Mouse (Mus musculus) B cell, adult (primary cell): ENCODE data around the gene Gm3486. TPM values are rescaled to one million over a fixed set of nuclear protein-coding genes. Genes with fewer than 3 reads are reported as not detected.

Experiments used
- total RNA-seq: library from RNA; stranded (reverse); gene quantifications from 4 replicates; pipeline ENCODE4 v1.2.4, GENCODE M21; 2023; ENCODE audit not compliant: inconsistent age

The Gm3486 gene
- not detected in 4 replicates for total RNA-seq

DNA sequence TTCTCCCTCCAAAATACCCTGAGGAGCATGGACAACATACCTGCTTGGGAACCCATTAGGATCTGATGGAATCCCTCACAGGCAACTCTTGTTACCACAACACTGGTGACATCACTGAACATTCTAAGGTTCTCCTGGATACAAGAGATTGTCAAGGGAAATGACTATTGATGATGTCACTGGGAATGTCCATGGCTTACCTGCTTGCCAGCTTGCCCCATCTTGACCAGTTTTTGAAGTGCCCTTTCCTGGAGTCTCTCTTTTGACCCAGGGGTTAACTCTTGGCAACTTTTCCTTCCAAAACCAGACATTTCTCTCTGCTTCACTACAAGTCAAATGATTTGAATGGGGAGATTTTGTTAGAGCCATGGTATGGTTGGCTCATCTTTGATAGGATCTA is at the start of gene Gm3486:
TSS of gene Gm3486 (minus strand) at position 101 of the 400 bp plus-strand sequence.

GRCm38 (mm10) chr14:41453418-41453817 is 35.9 kb downstream of the Gm3486 start, which contains the start of gene Gm7954:
TSS of gene Gm7954 (minus strand) at chr14:41453518.

Other genes starting within 250 kb of the Gm3486 start
- not detected in 4 replicates for gene Gm2832, start 210.7 kb downstream of the Gm3486 start, total RNA-seq
- gene Gm5798, start 140.9 kb downstream of the Gm3486 start, total RNA-seq, result not detected in 4 replicates
- gene Gm7945, start 103.1 kb downstream of the Gm3486 start, total RNA-seq, result not detected in 4 replicates
- not detected in 4 replicates for gene Gm6482, start 81.2 kb downstream of the Gm3486 start, total RNA-seq
- not detected in 4 replicates for gene Gm7954, start 36.0 kb downstream of the Gm3486 start, total RNA-seq
- not detected in 4 replicates for gene Gm7970, start 66.1 kb upstream of the Gm3486 start, total RNA-seq
- gene 1700049E17Rik2, start 83.7 kb upstream of the Gm3486 start, total RNA-seq, result not detected in 4 replicates
- gene Gm3072, start 135.1 kb upstream of the Gm3486 start, total RNA-seq, result not detected in 4 replicates
- gene Gm3676, start 157.0 kb upstream of the Gm3486 start, total RNA-seq, result not detected in 4 replicates
- gene Gm8068, start 212.4 kb upstream of the Gm3486 start, total RNA-seq, result not detected in 4 replicates